Mouse (Mus musculus) bone marrow, adult 2 months (tissue): ENCODE data around the gene Elmo1. TPM values are rescaled to one million over a fixed set of nuclear protein-coding genes. Genes with fewer than 3 reads are reported as not detected.

Experiments used
- H3K27ac ChIP-seq: fragments of 200-500 bp; 2 replicates; pipeline ENCODE4 v1.5.1; 2012; ENCODE audit warnings: low read depth, mild to moderate bottlenecking, control low read depth, inconsistent platforms, low read length; ENCODE audit not compliant: control insufficient read depth, poor library complexity, insufficient read depth
- H3K4me1 ChIP-seq: fragments of 200-500 bp; 2 replicates; pipeline ENCODE4 v1.6.1; 2011; ENCODE audit warnings: low read length; ENCODE audit not compliant: control insufficient read depth, insufficient read depth
- H3K4me3 ChIP-seq: fragments of 200-500 bp; replicated peaks from 2 replicates; pipeline ENCODE3; 2011; ENCODE audit warnings: mild to moderate bottlenecking, low read depth, low read length, control low read depth; ENCODE audit not compliant: control insufficient read depth
- CTCF ChIP-seq: fragments of 200-500 bp; IDR thresholded peaks from 2 replicates; pipeline ENCODE4 v1.5.1; 2011; ENCODE audit warnings: low read length, control low read depth; ENCODE audit not compliant: control insufficient read depth, insufficient read depth
- POLR2A ChIP-seq: fragments of 200-500 bp; IDR thresholded peaks from 2 replicates; pipeline ENCODE4 v1.6.1; 2011; ENCODE audit warnings: low read depth, mild to moderate bottlenecking, control low read depth, low read length, borderline replicate concordance; ENCODE audit not compliant: control insufficient read depth
- WGBS: fragments of 180-500 bp; shearing (Covaris S2); methylation state at CpG from one replicate; pipeline ENCODE4 v1.1.7; 2018; 5-methylcytosine and 5-hydroxymethylcytosine counted together
- polyA plus RNA-seq: library from polyadenylated mRNA; stranded (reverse); fragments of >200 nt; gene quantifications from 2 replicates; pipeline ENCODE4 v1.2.4, GENCODE M21; 2011; ENCODE audit warnings: low replicate concordance; ENCODE audit not compliant: missing spikeins, insufficient read depth, insufficient read length

The Elmo1 gene
- polyA plus RNA-seq, 1 experiment, result 13.2 TPM

GRCm38 (mm10) chr13:20365828-20366593 lies 275.6 kb downstream of the Elmo1 start:
- Histone ChIP-seq H3K4me1 (no peaks in the 10 kb centered on the region), H3K27ac (no peak overlapping the region), H3K4me3 (no peak overlapping the region)
- 54% methylated on average over 7 of the region's 7 CpGs for WGBS
- no peak for TF ChIP-seq POLR2A
- no peak for TF ChIP-seq CTCF

GRCm38 (mm10) chr13:20370036-20370802 lies 279.8 kb downstream of the Elmo1 start:
- TF ChIP-seq CTCF (no peak), POLR2A (no peak)
- Histone ChIP-seq H3K4me3 (no peak overlapping the region), H3K27ac (no peak overlapping the region), H3K4me1 (no peaks in the 10 kb centered on the region)
- WGBS, result 84% methylated on average over 5 of the region's 5 CpGs

GRCm38 (mm10) chr13:20371501-20371900 lies 281.1 kb downstream of the Elmo1 start:
- no peak for TF ChIP-seq CTCF
- TF ChIP-seq POLR2A, result no peak
- WGBS, result 78% methylated on average over 6 of the region's 6 CpGs
- Histone ChIP-seq H3K27ac (no peak overlapping the region), H3K4me1 (no peaks in the 10 kb centered on the region), H3K4me3 (no peak overlapping the region)

- Histone ChIP-seq H3K27ac (no peak overlapping the region), H3K4me3 (no peak overlapping the region), H3K4me1 (no peaks in the 10 kb centered on the region)
- TF ChIP-seq POLR2A, result no peak
- no peak for TF ChIP-seq CTCF
- WGBS, result 69% methylated on average over 4 of the region's 4 CpGs
Measured at GRCm38 (mm10) chr13:20372335-20372734, 281.9 kb downstream of the Elmo1 start.

- TF ChIP-seq POLR2A (no peak), CTCF (no peak)
- 82% methylated on average over 8 of the region's 8 CpGs for WGBS
Measured at GRCm38 (mm10) chr13:20378869-20379268, 288.5 kb downstream of the Elmo1 start.

GRCm38 (mm10) chr13:20383875-20384274 lies 293.5 kb downstream of the Elmo1 start:
- Histone ChIP-seq H3K4me1 (no peaks in the 10 kb centered on the region; the same call in 1 of the 2 replicates), H3K27ac (no peak overlapping the region), H3K4me3 (no peak overlapping the region)
- no peak for TF ChIP-seq CTCF
- no peak for TF ChIP-seq POLR2A
- WGBS, result 75% methylated on average over 1 of the region's 1 CpGs

More at GRCm38 (mm10) chr13:20378869-20379268, 288.5 kb downstream of the Elmo1 start:
- Histone ChIP-seq H3K4me1 (no peaks in the 10 kb centered on the region), H3K27ac (no peak overlapping the region), H3K4me3 (no peak overlapping the region)

GRCm38 (mm10) chr13:20384846-20385245 lies 294.4 kb downstream of the Elmo1 start:
- Histone ChIP-seq H3K4me3 (no peak overlapping the region), H3K4me1 (no peaks in the 10 kb centered on the region; the same call in 1 of the 2 replicates), H3K27ac (no peak overlapping the region)
- no peak for TF ChIP-seq CTCF
- TF ChIP-seq POLR2A, result no peak
- 87% methylated on average over 2 of the region's 2 CpGs for WGBS

- Histone ChIP-seq H3K27ac (no peak overlapping the region), H3K4me3 (no peak overlapping the region), H3K4me1 (no peaks in the 10 kb centered on the region; the same call in 1 of the 2 replicates)
- TF ChIP-seq POLR2A (no peak), CTCF (no peak)
- 82% methylated on average over 2 of the region's 2 CpGs for WGBS
Measured at GRCm38 (mm10) chr13:20385423-20385822, 295.0 kb downstream of the Elmo1 start.
